32 mouse cellular contexts compared by ENCODE assay signal in the genomic region with DNA sequence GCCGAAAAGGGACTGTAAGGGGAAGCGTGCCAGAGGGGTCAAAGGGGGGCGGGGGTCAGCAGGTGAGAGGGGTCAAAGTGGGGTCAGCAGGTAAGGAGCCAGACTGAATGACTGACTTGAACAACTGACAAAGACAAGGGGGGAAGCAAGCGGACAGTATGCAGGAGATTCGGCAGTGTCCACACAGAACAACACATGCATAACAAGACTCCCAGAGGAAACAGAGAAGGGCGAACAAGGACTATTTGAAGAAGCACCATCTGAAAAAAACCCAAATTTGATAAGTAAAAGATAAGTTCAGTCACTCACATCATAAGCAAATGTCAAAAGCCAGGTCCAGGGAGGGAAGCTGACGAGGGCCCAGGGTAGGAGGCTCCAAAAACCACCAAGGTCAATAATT. TPM values are rescaled to one million over a fixed set of nuclear protein-coding genes. Genes with fewer than 3 reads are reported as not detected.
DNase-seq lines count a peak whose midpoint lies in the region; ATAC-seq and TF ChIP-seq lines count a peak whose summit lies in the region.
"Had no signal": no experiment of that assay in that cellular context is flagged by ENCODE, and none has a peak within 500 bp of the region (broad histone marks: within the 10 kb centered on the region; RNA-seq: fewer than 3 reads in every experiment).

No protein-coding gene starts in this region.

- intact Hi-C loops in heart, adult 2 months (cut with DNase I): no loop called here

- ATAC-seq in hindbrain, embryonic 13.5 days (ENCODE audit: low FRiP score): no peak
- ATAC-seq: forebrain, embryonic 14.5 days; forebrain, postnatal 0 days; intestine, embryonic 15.5 days had no signal

- no peaks in the 10 kb centered on the region for H3K36me3 ChIP-seq in heart, adult 2 months (ENCODE audit: control insufficient read depth, insufficient read depth, low read length)
- no peaks in the 10 kb centered on the region for H3K36me3 ChIP-seq in hindbrain, embryonic 13.5 days
- H3K36me3 ChIP-seq: embryonic facial prominence, embryonic 10.5 days; embryonic facial prominence, embryonic 13.5 days; heart, embryonic 10.5 days; heart, embryonic 13.5 days; hindbrain, embryonic 15.5 days; intestine, embryonic 15.5 days had no signal

- DNase-seq in adrenal gland, adult (ENCODE audit: inconsistent age in 2 of 2, low spot score in 1 of 2): peak; percentile 3 to 21
- DNase-seq in adrenal gland, adult 2 months: no peak
- peak; percentile 64 for DNase-seq in heart, adult 11 months
- no peak for DNase-seq in heart, adult 2 months
- DNase-seq in induced T-regulatory cell, adult 2 months (ENCODE audit: low read depth): peak; percentile 30
- DNase-seq: adrenal gland, postnatal 10 days; cerebellum, adult 11-12 months; cerebellum, adult 8-10 months; cerebellum, postnatal 10 days; cerebellum, postnatal 36 days; embryo, embryonic 11 days; forebrain, postnatal 0 days; gastrocnemius, adult 2 months; gastrocnemius, postnatal 14 days; heart, postnatal 14 days; heart, postnatal 4 days; kidney, adult 11 months had no signal

- no peak for TF ChIP-seq EP300 in heart, adult 2 months (IDR thresholded peaks at IDR 0.05; ENCODE audit: insufficient read depth, low read depth, low read length)

- no peaks in the 10 kb centered on the region for H3K4me1 ChIP-seq in heart, adult 2 months (ENCODE audit: control insufficient read depth, insufficient read depth, low read length)
- no peaks in the 10 kb centered on the region for H3K4me1 ChIP-seq in hindbrain, embryonic 13.5 days (replicated peaks)
- H3K4me1 ChIP-seq: hindbrain, embryonic 15.5 days; intestine, embryonic 15.5 days had no signal

- no peak overlapping the region for H3K4me3 ChIP-seq in heart, adult 2 months
- no peak overlapping the region for H3K4me3 ChIP-seq in hindbrain, embryonic 13.5 days
- H3K4me3 ChIP-seq: embryonic facial prominence, embryonic 10.5 days; embryonic facial prominence, embryonic 13.5 days; erythroblast, embryonic 14.5 days; gastrocnemius, adult 2 months; heart, embryonic 10.5 days; heart, embryonic 13.5 days; hindbrain, embryonic 15.5 days; intestine, embryonic 15.5 days had no signal

- H3K9me3 ChIP-seq in hindbrain, embryonic 13.5 days: no peaks in the 10 kb centered on the region
- H3K9me3 ChIP-seq: embryonic facial prominence, embryonic 10.5 days; embryonic facial prominence, embryonic 13.5 days; heart, embryonic 10.5 days; heart, embryonic 13.5 days; hindbrain, embryonic 15.5 days; intestine, embryonic 15.5 days had no signal

- no peak for TF ChIP-seq CTCF in heart, adult 2 months (IDR thresholded peaks at IDR 0.05)

- no peak for TF ChIP-seq POLR2A in heart, adult 2 months (IDR thresholded peaks at IDR 0.05; ENCODE audit: insufficient read depth, low read depth, low read length)

- H3K79me2 ChIP-seq in heart, adult 2 months (replicated peaks; ENCODE audit: control insufficient read depth, insufficient read depth, low read length): no peaks in the 10 kb centered on the region

- H3K4me2 ChIP-seq in hindbrain, embryonic 13.5 days: no peak overlapping the region
- H3K4me2 ChIP-seq: embryonic facial prominence, embryonic 13.5 days; heart, embryonic 13.5 days; hindbrain, embryonic 15.5 days; intestine, embryonic 15.5 days had no signal

- WGBS in heart, adult 2 months: 80% methylated on average over 7 of the region's 7 CpGs
- 86% methylated on average over 7 of the region's 7 CpGs for WGBS in hindbrain, embryonic 13.5 days

- H3K9ac ChIP-seq in heart, adult 2 months (ENCODE audit: low read depth, low read length): no peak overlapping the region
- H3K9ac ChIP-seq in hindbrain, embryonic 13.5 days: no peak overlapping the region
- H3K9ac ChIP-seq: embryonic facial prominence, embryonic 13.5 days; forebrain, postnatal 0 days; heart, embryonic 13.5 days; hindbrain, embryonic 15.5 days; intestine, embryonic 15.5 days had no signal

- no peak overlapping the region for H3K27ac ChIP-seq in heart, adult 2 months
- H3K27ac ChIP-seq in hindbrain, embryonic 13.5 days: no peak overlapping the region
- H3K27ac ChIP-seq: embryonic facial prominence, embryonic 10.5 days; embryonic facial prominence, embryonic 13.5 days; gastrocnemius, adult 2 months; heart, embryonic 10.5 days; heart, embryonic 13.5 days; hindbrain, embryonic 15.5 days; intestine, embryonic 15.5 days had no signal

- no peaks in the 10 kb centered on the region; the same call in 1 of the 2 replicates for H3K27me3 ChIP-seq in heart, adult 2 months (ENCODE audit: control insufficient read depth, insufficient read depth, low read length)
- no peaks in the 10 kb centered on the region for H3K27me3 ChIP-seq in hindbrain, embryonic 13.5 days
- H3K27me3 ChIP-seq: embryonic facial prominence, embryonic 13.5 days; hindbrain, embryonic 15.5 days; intestine, embryonic 15.5 days had no signal

RNA-seq across cellular contexts. Expression of a gene that starts 11.6 kb away (rescaled TPM):
- under 1 TPM; 0.48 to 0.84 TPM for total RNA-seq in adrenal gland, adult 2 months (2021)
- polyA plus RNA-seq in adrenal gland, adult 2 months (2012; rRNA removed): 0.32 and 1.00 TPM in 2 replicates
- total RNA-seq in heart, adult 2 months (2021): not detected
- 0.06 and 0.15 TPM in 2 replicates for polyA plus RNA-seq in heart, adult 2 months (2012; rRNA removed)
- not detected in 2 replicates for polyA plus RNA-seq in hindbrain, embryonic 13.5 days (2015; fragmentation: Nextera tagmentation; extraction: Ambion mirVana)
- total RNA-seq: forebrain, postnatal 0 days; gastrocnemius, adult 2 months; gastrocnemius, postnatal 14 days; heart, adult 18-20 months; heart, postnatal 4 days; MEL had no signal
- polyA plus RNA-seq: brain, embryonic 14.5 days; cortical plate, adult 2 months; embryonic facial prominence, embryonic 10.5 days; embryonic facial prominence, embryonic 13.5 days; erythroblast, embryonic 14.5 days; forebrain, embryonic 14.5 days; forebrain, postnatal 0 days; frontal cortex, adult 2 months; heart, embryonic 10.5 days; heart, embryonic 13.5 days; hindbrain, embryonic 11.5 days; hindbrain, embryonic 15.5 days; intestine, embryonic 15.5 days had no signal

RNA-seq across cellular contexts. Expression of a gene that starts 23.1 kb away (rescaled TPM):
- total RNA-seq in adrenal gland, adult 2 months (2021): 1 to 10 TPM in 1 of 2 experiments, under 1 TPM in 1; 0.78 to 1.6 TPM
- polyA plus RNA-seq in adrenal gland, adult 2 months (2012; rRNA removed): 0.87 and 1.5 TPM in 2 replicates
- total RNA-seq in heart, adult 2 months (2021): under 1 TPM; 0.42 to 0.96 TPM
- 1.5 and 2.2 TPM in 2 replicates for polyA plus RNA-seq in heart, adult 2 months (2012; rRNA removed)
- polyA plus RNA-seq in hindbrain, embryonic 13.5 days (2015; fragmentation: Nextera tagmentation; extraction: Ambion mirVana): 2.1 and 2.5 TPM in 2 replicates
- polyA plus RNA-seq: erythroblast, embryonic 14.5 days had no signal

RNA-seq across cellular contexts. Expression of a gene that starts 29.6 kb away (rescaled TPM):
- 1 to 10 TPM; 1.2 to 1.4 TPM for total RNA-seq in adrenal gland, adult 2 months (2021)
- polyA plus RNA-seq in adrenal gland, adult 2 months (2012; rRNA removed): 0.77 and 0.92 TPM in 2 replicates
- total RNA-seq in heart, adult 2 months (2021): 1 to 10 TPM in 1 of 2 experiments, under 1 TPM in 1; 0.84 to 2.4 TPM
- polyA plus RNA-seq in heart, adult 2 months (2012; rRNA removed): 3.1 and 3.5 TPM in 2 replicates
- 2.1 and 2.5 TPM in 2 replicates for polyA plus RNA-seq in hindbrain, embryonic 13.5 days (2015; fragmentation: Nextera tagmentation; extraction: Ambion mirVana)
- total RNA-seq: MEL had no signal
- polyA plus RNA-seq: embryonic facial prominence, embryonic 13.5 days; erythroblast, embryonic 14.5 days had no signal

Comparison
In these comparisons a context has a peak if more than half of its experiments do, and no peak if none do; other contexts are left out.
1. DNase-seq: peak in adrenal gland, adult (2 of 2), heart, adult 11 months (single experiment) and induced T-regulatory cell, adult 2 months (single experiment); none in adrenal gland, adult 2 months (single experiment) and heart, adult 2 months (0 of 2).